Mouse (Mus musculus) telencephalon, adult 2 months (tissue): ENCODE measurements around the gene Phf8.
"Not testable (repeated sequence)": the region's sequence is repeated elsewhere in the genome, so short reads cannot be mapped to it uniquely, and the experiment has no call there.

Experiments used
- DNase-seq: peaks from one replicate; pipeline ENCODE4 v3.0.0-alpha.2; 2011; ENCODE audit warnings: low read depth, low spot score

The Phf8 gene

DNA sequence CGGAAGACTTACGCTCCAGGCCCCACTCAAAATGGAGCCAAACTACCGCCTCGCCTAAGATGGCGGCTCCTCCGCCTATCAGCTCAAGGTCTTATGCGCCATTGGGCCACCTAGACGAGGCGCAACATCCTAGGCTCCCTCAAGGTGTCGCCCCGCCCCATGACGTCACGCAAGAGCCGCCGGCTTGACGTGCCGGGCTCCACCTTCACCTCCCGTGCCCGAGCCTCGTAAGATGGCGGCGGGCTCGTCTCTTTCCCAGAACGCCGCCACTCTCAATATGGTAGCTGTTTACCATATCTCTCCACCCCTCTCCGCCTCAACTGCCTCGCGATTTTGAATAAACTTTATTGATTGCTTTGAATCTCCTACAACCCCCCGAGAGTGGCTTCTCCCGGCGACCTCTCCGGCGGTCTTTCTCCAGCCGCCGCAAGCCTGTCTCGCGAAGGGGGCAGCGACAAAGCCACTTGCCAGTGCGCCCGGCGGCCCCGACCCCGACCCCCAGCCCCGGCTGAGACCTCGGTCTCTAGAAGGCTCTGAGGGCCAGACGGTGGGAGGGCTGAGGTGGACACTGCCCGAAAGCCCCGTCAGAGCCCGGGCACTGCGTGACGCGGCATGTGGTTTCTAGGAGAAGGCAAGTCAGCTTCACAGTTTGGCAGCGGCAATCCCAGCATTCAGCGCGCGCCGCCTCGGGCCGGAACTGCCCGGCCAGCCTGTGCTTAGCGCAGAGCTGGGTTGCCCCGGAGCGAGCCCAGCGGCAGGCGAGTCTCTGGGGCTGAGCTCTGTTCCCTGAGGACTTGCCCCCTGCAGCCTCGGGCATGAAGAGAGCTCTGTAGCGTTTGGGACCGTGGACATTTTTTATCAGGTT is at the start of gene Phf8:
Phf8 (plus strand) TSS at position 215 of the 865 bp plus-strand sequence.
- peak; percentile 94 for DNase-seq

DNA sequence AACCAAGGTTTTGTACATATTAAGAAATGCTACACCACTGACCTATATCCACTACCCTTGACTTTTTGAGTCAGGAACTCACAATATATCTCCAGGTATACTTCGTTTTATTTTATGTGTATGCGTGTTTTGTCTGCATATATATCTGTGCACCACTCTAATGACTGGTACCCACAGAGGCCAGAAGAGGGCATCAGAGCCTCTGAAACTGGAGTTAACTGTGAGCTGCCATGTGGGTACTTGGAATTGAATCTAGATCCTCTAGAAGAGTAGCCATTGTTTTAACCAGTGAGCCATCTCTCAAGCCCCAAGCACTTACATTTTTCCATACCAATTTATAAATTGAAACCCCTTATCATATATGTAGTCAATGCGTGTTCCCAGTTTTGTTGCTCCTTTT is 32.3 kb upstream of the Phf8 start:
- DNase-seq, result no peak

DNA sequence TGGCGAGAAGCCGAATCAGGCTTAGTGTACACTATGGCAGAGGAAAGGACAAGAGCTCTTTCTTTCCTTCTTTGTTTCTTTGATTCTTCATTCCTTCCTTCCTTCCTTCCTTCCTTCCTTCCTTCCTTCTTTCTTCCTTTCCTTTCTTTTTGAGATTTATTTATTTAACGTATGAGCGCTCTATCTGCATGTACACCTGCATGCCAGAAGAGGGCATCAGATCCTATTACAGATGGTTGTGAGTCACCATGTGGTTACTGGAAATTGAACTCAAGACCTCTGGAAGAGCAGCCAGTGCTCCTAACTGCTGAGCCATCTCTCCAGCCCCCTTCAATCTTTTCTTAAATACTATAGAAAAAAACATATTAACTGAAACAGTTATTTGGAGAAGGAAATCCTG is 27.2 kb upstream of the Phf8 start:
- not testable (repeated sequence) for DNase-seq

DNA sequence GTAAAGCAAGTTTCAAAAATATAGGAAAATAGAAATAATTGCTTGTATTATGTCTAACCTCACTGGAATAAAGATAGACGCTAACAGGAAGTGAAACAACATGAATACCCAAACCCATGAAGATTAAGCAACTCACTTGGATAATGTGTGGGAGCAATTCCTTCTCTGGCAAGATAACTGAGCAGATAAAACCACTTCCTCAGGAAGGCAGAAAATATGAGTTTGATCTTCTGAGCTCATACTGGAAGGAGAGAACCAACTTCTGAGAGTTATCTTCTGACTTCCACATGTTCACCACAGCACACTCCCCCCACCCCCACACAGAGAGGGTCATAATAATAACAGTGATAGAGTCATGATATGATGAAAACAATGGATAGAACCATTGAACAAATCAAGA is 23.9 kb upstream of the Phf8 start:
- no peak for DNase-seq

DNA sequence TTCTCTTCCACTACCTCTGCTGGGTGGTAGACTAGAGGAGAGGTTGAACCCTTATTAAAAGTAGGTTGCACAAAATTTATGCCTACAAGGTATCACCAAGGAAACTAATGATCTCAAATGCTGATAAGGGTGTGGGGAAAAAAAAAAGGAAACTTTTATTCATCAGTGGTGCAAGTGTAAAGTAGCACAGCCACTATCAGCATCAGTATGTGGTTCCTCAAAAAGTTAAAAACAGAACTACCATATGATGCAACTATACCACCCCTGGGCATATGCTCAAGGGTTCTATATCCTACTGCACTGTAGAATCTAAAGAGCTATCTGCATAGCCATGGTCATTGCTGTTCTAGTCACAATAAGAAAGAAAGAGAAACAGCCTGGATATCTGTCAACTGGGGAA is 11.9 kb upstream of the Phf8 start:
- DNase-seq, result no peak

DNA sequence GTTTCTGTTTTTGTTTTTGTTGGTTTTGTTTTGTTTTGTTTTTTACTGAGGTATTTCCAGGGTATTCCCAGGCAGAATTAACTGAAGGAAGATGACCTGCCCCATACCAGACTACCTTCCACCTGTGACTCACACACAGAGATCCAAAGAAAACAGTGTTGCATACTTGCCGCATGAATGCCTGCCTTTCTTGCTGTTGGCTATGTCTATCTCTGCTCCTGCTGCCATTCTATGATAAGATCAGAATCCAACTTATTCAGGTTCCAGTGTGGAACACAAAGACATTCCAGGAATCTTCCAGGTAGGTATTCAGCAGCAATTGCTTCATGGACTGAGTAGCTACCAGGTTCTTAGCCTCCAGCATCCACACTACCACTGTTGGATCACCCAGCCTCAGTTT is 10.6 kb upstream of the Phf8 start:
- no peak for DNase-seq

DNA sequence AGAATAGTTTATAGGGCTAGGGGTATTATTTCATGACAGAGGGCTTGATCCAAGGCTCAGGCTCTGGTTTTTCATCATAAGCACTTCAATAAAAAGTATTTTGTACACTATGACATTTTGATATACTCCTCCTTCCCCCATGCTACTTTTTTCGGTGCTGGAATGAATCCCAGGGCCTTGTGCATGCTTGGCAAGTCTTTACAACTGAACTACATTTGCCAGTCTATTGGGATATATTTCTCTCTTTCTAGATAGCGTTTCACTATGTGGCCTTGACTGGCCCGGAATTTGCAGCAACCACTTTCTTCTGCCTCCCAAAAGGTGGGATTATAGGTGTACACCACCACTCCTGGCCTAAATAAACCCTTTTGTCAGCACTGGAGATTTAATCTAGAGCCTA is 7.4 kb upstream of the Phf8 start:
- no peak for DNase-seq

DNA sequence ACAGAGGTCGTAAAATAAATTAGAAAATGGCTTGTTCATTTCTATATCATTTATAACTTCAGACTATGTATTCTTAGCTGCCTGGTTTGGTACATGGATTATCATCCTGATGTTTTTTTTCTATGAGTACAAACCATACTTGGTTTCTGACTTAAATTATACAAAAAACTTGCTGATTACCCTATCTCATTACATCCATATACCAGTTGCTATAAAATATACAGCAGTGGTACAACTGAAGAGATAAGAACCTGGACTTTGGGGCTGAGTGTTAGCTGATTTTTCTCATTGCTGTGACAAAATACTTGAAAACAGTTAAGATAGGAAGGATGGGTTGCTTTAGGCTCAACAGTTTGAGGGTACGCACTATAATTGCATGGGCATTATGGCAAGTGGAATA is 6.8 kb upstream of the Phf8 start:
- DNase-seq, result no peak

DNA sequence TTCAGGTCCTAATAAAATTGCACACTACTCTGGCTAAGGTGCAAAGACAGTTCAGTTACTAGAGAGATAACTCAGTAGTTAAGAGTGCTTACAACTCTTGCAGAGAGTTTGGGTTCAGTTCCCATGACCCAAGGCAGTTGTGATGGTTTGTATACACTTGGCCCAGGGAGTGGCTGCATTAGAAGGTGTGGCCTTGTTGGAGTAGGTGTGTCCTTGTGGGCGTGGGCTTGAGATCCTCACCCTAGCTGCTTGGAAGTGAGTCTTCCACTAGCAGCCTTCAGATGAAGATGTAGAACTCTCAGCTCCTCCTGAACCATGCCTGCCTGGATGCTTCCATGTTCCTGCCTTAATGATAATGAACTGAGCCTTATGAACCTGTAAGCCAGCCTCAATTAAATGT is 2.3 kb upstream of the Phf8 start:
- DNase-seq, result no peak

DNA sequence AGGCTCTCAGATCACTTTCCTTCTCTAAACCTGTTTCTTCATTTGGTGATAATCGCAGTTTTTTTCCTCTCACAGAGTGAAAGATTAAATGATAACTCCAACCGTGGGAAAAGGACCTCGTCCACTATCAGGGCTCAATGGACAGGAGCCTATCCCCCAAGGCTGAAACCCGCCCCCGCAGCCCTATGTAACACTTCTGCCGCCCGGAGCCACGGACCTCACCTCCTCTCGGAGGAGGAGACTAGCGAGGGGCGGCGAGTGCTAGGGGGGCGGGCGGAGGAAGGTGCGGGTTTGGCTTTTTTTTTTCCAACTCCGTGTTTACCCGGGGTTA is 380 bp upstream of the Phf8 start:
- no peak for DNase-seq

DNA sequence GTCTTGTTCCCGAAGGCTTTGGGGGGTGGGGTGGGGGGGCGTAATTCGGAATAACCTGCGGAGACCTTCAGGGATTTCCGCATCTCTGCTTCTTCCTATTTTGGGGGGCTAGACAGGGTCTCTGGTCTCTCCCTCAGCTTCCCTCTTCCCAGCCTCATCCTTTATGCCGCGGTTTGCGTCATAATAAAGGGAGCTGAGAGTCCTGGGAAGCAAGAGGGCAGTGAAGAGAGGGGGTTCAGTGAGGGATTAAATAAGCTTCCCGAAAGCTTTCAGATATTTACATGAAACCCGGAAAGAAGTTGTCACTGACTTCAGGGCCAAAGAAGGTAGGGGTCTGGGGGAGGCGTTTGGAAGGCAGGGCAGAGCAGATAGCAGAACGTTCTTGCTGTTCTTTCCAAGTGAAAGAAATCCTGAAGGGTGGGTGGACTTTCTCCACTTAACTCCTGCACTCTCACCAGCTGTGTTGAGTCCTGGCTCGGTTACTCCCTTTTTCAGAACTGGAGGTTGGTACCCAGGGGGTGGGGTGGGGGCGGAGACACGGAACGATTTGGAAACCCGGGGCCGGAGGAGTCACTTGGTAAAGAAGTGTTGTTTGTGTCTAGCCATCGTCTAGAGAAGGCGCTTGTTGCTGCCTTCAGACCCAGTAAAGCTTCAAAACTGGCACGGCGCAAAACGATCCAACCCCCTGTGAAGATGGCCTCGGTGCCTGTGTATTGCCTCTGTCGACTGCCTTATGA is 1.5 kb downstream of the Phf8 start:
- DNase-seq, result no peak

DNA sequence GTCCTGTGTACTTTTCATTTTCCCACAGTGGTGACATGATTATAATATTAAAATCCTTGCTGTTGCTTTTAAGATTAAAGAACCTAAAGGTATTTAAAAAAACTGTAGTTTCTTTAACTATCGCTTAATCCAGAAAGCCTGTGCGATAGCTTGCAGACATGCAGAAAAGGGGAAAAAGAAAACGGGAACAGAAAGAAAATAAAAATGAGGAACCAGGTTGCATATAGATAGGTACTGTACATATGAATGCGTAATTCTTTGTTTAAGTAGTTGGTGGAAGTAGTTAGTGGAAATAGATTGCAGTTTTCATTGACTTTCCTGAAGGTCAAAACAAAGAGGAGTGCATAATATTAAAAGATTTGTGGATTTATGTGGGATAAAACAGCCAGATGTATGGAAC is 32.9 kb downstream of the Phf8 start:
- no peak for DNase-seq

DNA sequence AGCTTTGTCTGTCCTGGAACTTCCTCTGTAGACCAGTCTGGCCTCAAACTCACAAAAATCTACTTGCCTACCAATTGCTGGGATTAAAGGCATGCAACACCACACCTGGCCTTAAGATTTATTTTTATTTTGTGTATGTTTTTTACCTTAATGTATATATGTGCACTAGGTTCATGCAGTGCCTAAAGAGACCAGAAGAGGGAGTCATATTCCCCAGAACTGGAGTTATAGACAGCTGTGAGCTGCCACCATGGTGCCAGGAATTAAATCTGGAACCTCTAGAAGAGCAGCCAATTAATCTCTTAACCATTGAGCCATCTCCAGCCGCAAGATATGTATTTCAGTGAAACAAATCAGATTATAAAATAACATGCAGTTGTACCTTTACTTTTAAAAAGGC is 54.7 kb downstream of the Phf8 start:
- no peak for DNase-seq

DNA sequence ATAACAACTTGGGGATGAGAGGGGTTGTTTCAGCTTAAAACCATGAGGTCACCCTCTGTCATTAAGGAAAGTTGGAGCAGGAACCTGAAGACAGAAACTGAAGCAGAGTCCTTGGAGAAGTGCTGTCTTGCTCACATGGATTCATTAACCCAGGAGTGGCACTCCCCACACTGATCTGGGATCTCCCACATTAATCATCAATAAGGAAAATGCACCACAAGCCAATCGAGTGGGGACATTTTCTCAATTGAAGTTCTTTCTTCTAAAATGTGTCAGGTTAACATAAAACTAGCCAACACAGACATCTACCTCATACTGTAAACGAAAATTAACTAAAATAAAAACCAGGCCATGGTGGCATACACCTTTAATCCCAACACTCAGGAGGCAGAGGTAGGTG is 122.9 kb downstream of the Phf8 start:
- no peak for DNase-seq

DNA sequence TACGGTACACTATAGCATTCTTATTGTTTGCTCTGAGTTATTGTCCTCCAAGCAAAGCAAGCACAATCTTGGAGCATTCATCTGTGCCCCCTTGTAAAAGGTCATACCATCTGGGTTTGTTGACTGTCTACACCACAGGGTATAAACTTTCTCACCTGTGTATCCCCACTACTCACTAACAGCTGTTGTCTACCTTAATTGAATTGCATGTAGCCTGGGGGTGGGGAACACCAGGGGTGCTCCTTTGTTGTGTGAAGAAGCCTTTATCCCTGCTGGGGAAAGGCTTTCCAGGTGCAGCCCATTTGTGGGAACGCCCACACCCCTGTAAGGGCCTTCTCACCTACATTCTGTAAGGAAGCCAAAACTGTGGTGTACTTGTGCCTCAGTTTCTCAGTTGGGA is 133.3 kb downstream of the Phf8 start:
- DNase-seq, result no peak

DNA sequence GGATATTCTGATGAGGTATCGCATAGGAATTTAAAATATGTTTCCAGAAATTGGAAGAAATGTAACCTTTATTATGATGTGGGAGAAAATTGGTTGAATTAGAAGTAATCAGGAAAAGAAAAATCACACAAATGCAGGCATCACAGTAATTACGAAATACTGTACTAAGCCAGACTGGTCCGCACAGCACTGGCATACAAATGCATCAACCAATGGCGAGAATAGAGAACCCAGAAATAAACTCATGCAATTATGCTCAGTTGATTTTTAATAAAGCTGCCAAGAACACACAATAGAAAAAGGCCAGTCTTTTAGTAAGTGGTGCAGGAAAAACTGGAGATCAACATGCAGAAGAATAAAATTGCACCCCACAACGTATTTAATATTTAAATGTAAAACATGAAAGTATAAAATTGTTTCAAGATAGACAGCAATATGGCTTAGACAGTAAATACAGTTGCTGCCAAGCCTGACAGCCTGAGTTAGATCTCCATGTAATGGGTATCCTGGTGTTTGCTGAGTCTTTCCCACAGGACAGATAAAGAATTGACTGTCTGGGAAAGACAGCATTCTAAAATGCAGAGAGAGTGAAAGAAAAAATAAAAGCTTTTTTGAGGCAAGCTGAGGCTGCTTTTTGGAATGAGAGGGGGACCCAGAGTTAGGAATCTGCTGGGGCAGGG is 154.2 kb downstream of the Phf8 start:
- DNase-seq, result no peak
